Mouse (Mus musculus) cerebellum, postnatal 36 days (tissue): ENCODE data around the gene Cd33.

Experiments
- DNase-seq, 2 experiments: peaks; one replicate each; pipeline ENCODE4 v3.0.0; 2021 to 2022; ENCODE audit warnings: mixed read lengths in 2 of 2

Cd33 gene

DNA sequence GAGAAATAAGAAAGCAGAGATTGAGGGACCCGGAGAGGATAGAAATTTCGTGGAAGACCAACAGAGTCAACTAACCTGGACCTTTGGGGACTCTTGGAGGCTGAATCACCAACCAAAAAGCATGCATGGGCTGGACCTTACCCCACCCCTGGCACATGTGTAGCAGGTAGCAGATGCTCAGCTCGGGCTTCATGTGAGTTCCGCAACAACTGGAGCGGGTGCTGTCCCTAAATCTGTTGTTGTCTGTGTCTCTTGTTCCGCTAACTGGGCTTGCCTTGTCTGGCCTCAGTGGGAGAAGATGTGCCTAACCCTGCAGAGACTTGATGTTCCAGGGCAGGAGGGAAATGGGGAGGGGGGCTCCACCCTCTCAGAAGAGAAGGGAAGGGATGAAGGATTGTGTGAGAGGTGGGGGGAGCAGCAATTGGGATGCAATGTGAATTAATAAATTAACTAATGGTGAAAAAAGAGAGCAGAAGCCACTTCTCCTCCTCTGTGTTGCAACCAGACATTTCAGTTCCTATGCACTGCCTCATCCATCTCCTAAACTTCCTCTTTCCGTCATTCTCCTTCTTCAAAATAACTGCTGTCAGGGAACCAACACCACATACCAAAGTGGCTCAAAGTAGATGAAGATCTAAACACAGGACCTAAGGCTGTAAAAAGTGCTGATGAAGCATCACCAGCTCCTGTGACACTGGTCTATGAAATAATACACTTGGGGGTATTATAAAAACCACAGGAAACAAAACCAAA, at the start of gene Cd33:
Gene Cd33, minus strand, starts transcription at position 204 of the 753 bp plus-strand sequence.
- no peak for DNase-seq

DNA sequence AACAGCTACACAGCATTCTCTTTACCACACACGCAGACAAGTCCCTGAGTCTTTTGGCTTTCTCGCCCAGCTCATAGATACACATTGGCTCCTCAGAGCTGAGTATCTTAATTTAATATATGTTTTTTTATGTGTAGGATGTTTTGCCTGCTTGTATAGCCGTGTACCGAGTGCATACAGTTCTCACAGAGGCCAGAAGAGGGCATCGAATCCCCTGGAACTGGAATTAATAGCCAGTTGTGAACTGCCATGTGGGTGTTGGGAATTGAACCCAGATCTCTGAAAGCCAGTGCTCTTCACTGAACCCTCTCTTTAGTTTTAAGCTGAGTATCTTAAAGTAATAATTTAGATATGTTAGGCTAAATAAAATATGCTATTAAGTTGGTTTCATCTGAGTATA, 40.6 kb upstream of the Cd33 start:
- no peak for DNase-seq

DNA sequence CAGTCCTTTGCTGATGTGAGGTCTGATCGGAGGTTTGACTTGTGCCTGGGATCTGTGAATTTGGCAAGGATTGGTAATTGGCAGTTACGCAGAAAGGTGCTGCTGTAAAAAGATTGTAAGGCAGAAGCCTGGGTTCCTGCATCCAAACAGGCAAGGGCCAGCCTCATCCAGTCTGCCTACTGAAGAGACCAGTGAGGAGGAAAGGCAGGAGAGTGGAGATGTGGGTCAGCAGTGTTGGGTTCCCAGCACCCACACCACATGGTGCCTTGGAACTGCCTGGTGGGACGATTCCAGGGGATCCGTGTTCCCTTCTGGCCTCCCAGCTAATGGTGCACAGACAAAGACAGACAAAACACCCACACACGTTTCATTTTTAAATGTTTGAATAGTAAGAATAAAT, 36.3 kb upstream of the Cd33 start:
- peak; percentile 10 to 19 for DNase-seq

DNA sequence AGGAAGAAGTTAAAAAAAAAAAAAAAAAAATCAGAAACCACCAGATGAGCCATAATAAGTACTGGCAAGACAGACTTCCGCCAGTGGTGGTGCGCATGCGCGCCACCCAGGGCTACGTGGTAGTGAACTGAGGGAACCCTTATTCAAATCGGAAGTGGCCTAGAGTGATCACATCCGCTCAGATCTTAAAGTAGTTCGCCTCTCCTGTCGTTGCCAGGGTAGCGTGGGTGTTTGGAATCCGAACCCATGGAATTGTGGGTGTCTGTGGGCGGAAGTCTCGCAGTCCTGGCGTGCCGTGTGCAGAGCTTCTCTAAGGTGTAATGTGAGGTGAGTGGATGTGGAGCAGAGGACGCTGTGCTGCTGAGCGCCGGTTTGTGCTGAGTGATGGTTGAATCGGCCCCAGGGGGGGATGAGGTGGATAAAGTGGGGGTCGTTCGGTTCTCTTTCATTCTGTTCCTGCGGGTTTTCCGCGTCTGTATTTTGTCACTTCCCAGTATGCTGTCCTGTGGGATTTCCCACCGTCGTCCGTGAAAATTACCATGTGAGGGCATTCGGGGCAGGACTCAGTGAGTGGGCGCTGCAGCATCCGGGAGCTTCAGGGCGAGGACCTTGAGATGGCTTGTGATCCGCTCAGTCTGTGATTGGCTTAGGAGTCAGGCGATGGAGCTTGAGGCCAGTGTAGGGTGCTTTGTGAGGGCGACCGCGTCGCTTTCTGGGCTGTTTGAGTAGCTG, 35.4 kb upstream of the Cd33 start, which contains the start of gene Zfp719:
Gene Zfp719, plus strand, starts transcription at position 171 of the 732 bp plus-strand sequence.
- DNase-seq = peak; percentile 90 to 91

DNA sequence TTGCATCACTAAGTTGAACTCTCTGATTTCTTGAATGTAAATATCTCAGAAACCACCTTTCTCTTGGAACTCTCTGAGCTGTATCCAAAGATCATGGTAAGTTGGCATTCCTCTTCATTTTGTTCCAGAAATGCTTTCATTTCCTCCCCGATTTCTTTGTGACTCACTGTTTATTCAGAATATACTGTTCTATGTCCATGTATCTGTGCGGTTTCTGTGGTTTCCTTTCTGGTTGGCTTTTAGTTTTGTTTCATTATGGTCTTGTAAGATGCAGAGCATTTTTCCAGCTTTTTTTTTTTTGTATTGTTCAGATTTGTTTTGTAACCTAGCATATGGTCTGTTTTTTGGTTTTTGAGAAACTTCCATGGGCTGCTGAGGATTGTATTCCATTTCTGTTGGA, 27.0 kb upstream of the Cd33 start:
- DNase-seq = no peak

DNA sequence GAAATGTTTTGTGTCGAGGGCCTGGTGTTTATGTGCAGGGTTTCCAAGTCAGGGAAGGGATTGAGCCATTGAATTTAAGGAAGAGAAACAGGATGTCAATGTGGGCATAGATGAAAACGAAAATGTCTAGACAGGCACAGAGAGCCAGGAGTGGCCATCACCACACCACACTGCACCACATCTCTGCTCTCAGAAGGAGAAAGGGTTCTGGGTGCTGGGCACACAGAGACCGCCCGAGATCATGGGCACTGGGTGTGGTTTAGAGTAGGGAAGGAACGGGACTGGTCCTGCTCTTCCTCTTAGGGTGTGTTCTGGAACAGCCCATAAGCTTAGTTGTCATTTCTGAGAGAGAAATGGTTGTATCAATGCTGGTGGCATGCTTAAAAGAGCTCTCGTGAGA, 19.1 kb upstream of the Cd33 start:
- no peak for DNase-seq

DNA sequence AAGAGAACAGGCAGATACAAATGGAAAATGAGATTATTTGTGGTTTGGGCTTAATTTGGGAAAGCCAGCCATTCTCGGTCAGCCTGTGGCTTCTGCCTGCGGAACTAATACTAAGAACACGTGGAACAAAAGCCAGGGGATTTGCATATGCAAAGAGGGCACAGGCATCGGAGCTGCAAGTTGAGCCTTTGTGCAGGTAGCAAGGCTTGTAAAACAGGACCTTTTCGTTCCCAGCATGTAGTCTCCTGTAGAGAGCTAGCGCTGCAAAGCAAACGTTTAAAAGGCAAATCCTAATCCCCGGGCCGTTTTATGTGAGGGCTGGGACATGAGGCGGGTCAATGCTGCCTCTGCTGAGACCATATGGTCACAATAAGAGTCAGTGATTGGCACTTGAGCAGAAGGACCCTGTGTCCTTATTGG, 18.4 kb upstream of the Cd33 start:
- peak in 1 of 2 experiments; percentile 37 for DNase-seq

DNA sequence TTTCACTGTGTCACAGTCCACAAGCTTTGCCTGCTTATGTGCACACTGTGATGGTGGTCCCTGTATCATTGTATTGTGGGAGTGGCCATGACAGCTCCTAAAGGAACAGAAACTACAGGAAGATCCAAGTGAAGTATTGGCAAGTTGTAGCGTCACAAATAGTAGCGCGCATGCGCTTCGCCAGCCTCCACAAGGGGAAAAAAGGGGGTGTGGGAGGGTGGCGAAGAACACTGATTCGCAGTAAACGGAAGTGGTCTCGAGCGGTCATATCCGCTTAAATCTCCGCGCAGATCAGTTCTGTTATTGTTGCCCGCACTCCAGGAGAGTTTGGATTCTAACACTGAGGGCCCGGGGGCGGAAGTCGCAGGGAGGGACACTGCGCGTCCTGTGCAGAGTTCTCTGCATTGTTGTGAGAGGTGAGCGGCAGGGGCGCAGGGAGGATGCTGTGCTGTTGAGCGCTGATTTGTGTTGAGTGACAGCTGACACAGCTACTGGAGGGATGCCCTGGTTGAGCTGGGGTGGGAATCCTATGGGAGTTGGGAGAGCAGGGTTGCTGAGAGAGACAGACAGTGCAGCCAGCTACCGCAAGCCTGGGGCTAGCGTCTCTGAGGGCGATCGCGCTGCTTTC, 17.9 kb upstream of the Cd33 start, which contains the start of gene Zfp658:
Gene Zfp658, plus strand, starts transcription at position 251 of the 628 bp plus-strand sequence.
- DNase-seq = peak; percentile 82 to 83

DNA sequence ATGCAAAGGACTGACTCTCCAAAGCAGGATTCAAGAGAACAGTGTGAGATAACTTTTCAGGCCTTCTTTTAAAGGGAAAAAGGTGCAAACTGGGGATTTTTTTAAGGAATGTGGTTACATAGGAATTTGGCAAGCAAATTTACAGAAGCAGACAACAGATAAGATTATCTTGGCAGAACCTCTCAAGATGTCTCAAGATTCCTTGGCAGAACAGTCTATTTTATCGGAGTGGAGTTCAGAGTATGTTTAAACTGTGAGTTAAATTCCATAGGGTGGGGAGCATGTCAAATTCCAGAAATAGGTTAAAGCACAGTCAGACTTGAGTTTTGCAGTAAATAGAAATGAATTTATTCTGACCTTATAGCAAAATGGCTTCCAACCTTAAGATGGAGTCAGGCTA, 12.7 kb upstream of the Cd33 start:
- no peak for DNase-seq

DNA sequence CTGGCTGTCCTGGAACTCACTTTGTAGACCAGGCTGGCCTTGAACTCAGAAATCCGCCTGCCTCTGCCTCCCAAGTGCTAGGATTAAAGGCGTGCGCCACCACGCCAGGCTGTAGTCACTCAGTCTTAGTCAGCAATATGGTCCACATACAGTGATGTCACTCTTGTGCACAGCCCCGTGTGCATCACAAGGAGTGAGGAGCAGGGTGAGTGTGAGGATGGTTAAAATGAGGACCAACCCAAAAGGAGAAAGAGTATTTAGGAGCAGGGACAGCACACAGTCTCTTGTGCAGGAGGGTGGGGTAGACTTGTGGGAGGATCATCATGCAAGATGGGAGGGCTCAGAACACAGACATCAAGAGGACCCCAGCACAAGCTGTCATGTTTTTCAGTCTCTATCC, 11.1 kb upstream of the Cd33 start:
- no peak for DNase-seq

DNA sequence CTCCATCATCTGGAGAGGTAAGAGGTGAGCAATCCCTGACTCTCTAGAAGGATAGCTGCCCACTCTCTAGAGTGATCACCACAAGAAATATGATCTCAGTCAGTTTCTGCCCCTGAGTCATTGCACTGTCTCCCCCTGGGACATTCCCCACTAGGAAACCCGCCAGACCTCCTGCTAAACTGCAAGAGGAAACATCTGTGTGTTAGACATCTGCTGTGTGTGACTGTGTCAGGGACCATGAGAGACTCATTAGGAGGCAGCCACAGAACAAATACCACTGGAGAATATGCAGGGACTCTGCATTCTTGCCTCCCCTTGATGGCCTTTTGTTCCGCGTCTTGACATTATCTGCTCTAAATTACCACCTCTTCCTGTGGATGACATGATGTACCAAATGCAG, 10.3 kb upstream of the Cd33 start:
- DNase-seq = no peak

DNA sequence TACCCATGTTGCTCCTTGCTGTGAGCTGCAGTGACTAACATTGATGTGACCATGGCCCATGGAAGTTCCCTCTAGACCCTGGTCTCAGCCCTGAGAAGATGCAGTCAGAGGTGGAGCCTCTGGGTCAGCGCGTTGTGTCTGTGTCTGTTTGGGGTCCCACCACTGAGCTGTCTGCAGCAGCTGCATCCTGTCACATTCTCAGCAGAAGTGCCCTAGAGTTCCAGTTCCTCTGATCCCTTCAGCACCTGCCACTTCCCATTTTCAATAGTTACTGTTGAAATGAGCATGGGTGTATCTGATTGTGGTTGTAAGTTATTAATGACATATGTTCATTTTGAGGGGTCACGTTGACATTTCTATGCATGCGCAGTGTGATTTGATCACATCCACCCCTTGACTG, 8.9 kb upstream of the Cd33 start:
- no peak for DNase-seq

DNA sequence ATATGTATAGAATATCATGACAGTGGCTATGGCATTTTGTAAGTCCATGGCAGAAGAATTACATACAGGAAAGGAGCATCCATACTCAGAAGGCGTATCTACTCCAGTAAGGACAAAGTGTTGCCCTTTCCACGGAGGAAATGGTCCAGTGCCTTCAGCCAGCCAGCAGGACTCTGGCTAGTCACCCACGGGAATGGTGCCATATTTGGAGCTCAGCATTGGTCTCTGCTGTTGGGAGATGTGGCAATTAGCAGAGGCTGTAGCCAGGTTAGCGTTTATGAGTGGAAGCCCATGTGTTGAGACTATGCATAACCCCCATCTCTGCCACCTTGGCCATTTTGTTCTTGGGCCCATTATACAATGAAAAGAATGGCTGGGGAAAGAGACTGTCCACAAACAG, 4.0 kb upstream of the Cd33 start:
- peak; percentile 33 to 34 for DNase-seq

DNA sequence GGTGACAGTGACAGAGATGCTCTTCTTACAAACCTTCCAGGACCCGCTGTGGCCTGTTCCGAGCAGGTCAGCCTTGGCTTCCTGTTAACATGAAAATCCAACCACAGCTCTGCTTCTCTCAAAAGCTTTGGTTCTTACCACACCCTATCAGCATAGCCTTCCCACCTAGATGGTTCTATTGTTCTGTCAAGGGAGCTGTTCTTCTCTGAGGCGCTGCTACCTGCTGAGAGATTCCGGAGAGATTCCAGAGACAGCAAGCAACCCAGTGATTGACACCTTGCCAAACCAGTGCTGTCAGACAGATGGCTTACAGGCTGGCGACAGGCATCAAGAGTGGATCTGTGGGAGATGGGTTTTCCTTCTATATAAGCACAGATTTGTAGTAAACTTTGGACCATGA, 3.4 kb upstream of the Cd33 start:
- peak; percentile 50 to 66 for DNase-seq

DNA sequence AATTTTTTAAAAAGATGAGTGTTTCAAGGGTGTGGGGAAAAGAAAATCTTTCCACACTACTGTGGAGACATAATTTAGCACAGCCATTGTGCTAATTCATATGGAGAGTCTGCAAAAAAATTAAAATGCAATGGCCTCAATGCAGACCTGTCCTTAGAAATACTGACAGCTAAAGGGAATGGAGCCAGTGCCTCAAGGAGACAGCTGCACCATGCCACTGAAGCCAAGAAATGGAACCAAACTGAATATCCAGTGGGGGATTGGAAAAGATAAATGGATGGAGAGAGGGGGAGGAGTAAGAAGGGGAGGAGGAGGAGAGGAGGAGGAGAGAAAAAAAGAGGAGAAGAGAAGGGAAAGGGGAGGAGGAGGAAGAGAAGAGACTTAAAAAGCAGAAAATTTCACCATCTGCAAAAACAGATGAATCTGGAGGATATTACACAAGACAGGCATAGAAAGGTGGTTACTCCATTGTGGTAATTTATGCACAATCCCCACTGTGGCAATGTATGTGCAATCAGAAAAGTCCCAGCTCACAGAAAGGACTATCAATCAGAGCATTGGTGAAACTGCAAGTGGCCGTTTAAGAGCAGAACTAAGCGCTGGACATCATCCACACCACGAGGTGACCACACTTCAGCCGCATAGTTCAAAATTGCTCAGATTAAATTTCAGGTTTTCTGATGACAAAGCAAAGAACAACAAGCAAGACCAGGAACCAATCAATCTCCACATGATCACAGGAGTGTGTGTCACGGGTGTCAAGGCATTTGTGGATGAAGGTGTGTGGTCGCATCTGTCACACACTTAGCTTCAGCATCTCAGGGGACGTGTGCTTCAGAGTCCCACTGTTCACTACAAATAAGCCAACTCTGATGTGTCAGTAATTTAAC, 1.7 kb upstream of the Cd33 start:
- no peak for DNase-seq

DNA sequence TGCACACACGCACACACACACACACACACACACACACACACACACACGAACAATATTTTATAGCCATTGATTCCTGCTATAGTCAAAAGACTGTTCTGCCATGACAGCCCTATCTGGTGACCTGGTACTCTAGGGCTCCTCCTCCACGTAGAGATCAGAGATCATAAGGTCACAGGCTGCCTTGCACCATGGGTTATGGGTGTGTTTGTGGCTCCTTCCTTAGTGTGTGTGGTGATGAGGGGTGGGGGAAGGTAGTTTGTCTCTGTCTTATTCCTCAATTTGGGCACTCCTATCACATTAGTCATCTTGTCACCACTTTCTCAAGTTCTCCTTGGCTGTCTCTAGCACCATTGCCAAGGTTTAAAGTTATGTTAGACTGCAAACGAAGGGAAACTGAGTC, 5.7 kb downstream of the Cd33 start:
- DNase-seq = no peak

DNA sequence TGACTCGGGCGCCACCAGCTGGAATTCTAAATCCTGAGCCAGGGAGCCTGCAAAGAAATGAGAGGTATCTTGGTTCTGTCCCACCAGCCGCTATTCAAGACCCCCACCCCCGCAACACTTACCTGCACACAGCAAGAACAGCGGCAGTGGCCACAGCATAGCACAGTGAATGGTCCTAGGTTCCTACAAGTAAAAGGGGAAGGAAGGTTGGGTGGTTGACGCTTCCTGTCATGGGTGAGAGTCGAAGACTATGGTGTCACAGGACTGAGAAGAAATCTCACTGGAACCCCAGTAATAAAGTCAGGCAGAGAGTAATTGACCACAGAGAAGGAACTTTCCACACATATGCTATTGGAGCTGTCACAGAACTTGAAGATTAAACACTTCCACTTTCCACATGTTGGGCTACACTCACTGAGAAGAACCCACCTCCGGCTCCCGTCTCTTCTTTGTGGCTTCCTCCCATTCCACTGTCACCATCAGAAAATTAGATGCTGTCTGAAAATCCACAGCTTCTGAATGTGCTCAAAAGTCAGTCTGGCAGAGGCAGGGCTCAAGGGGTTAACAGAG, 11.2 kb downstream of the Cd33 start:
- DNase-seq = no peak

DNA sequence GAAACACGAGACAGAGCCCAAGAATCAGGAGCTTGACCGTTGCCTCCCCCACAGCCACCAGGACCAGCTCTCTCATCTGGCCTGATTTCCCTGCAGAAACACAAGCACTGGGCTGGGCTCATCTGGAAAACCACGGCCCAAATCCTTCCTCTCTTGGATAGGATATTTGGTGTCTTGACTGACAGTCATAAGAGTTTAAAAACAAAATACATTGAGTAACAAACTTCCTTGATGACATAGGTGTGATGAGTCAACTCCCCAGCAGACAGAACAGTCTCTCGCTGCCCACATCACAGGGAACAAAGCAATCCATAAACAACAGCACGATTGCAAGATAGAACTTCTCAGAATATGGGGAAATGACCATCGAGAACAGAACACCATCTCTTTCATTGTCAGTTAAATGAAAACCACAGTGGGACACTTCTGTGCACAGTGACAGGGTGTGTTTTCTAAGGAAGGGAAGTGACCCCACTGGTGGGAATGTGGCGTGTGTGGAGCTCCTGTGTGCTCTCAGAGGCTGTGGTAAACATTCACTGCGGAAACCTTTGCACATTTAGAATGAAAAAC, 13.9 kb downstream of the Cd33 start:
- DNase-seq = no peak

DNA sequence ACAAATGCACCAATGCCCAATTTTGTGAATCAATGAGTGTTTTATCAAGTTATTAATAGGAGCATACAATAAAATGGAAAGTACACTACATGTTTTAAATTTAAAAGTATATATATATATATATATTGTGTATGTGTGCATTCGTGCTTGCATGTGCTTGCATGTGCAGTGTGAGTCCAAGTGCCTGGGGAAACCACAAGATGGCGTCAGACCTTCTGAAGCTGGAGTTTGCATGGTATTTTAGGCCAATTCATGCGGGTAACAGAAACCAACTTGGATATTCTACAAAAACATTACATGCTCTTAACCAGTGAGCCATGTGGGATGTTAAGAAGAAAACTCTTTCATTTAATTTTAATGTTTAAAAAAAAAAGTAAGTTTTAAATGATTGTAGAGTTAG, 18.9 kb downstream of the Cd33 start:
- peak in 1 of 2 experiments; percentile 7 for DNase-seq

DNA sequence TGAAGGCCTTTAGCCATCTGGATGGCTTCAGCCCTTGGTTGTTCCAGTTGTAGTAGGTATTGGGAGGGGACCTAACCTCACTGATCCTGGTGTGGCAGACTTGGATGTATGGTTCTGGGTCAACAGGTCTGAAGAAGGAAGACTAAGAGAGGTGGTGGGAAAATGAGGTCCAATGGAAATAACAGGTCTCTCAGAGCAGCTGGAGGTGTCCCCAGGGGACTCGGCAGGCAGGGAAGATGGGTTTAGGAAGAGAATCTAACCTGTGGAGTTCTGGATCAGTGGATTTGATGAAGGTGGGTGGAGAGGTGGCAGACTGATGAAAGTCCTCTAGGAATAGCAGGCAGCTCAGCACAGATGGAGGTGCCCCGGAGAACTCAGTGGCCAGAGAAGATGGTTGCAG, 21.5 kb downstream of the Cd33 start:
- no peak for DNase-seq

DNA sequence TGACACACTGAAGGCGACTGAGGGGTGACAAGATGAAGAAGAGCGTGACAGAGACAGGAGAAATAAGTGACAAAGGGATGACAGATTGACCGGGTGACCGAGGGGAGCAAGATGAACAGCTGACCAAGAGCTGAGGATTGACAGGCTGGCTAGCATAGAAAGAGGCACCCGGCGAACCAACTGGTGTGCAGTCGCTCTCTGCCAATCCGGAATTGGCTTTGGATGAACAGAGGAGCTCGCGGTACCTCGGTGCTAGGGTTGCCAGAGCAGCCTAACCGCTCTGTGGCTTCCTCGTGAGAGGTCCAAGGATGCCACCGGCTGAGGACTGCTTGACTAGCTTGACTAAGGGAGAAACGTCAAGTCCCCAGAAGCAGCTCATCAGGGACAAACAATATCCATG, 25.9 kb downstream of the Cd33 start:
- peak; percentile 25 to 28 for DNase-seq

DNA sequence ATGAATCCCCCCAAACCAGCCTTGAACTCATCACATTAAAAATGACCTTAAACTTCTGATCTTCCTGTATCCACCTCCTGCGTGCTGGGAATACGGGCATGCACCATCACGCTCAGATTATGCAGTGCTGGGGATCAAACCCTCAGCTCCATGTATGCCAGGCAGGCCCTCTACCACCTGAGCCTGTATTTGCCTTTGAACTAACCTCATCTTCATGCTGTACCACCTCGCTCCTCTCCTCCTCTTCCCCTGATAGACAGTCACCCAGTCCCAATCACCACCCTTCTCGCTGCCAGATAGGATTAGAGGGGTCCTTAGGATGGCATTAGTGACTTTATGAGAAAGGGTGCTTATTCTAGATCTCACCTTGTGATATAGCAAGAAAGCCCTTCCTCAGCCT, 29.2 kb downstream of the Cd33 start:
- DNase-seq = no peak
